Mouse (Mus musculus) neural tube, embryonic 14.5 days (tissue): ENCODE results near the gene Abr. TPM values are rescaled to one million over a fixed set of nuclear protein-coding genes. Genes with fewer than 3 reads are reported as not detected.

Experiments used
- ATAC-seq: fragments of 200-750 bp; cut with Nextera tagmentation; 2 replicates; pipeline ENCODE4 v1.8.0; 2017; ENCODE audit warnings: low read depth, mild to moderate bottlenecking, moderate TSS enrichment, moderate library complexity
- H3K27ac ChIP-seq: fragments of 300-500 bp; sonication (generic); 2 replicates; pipeline ENCODE4 v1.5.1; 2014; ENCODE audit warnings: low read depth, mild to moderate bottlenecking, control low read depth, low read length, moderate library complexity, mixed read lengths
- H3K27me3 ChIP-seq: fragments of 300-500 bp; sonication (generic); 2 replicates; pipeline ENCODE4 v1.6.1; 2014; ENCODE audit warnings: low read length; ENCODE audit not compliant: control insufficient read depth, insufficient read depth
- H3K36me3 ChIP-seq: fragments of 300-500 bp; sonication (generic); 2 replicates; pipeline ENCODE4 v1.6.1; 2014; ENCODE audit warnings: low read length, mixed read lengths; ENCODE audit not compliant: control insufficient read depth, insufficient read depth
- H3K4me1 ChIP-seq: fragments of 300-500 bp; sonication (generic); 2 replicates; pipeline ENCODE4 v1.6.1; 2014; ENCODE audit warnings: low read length; ENCODE audit not compliant: control insufficient read depth, insufficient read depth
- H3K4me2 ChIP-seq: fragments of 300-500 bp; sonication (generic); 2 replicates; pipeline ENCODE4 v1.6.1; 2014; ENCODE audit warnings: mild to moderate bottlenecking, low read depth, low read length, control low read depth
- H3K4me3 ChIP-seq: fragments of 300-500 bp; sonication (generic); 2 replicates; pipeline ENCODE4 v1.5.1; 2014; ENCODE audit warnings: low read depth, low read length, control low read depth, mixed read lengths
- H3K9ac ChIP-seq: fragments of 300-500 bp; sonication (generic); replicated peaks from 2 replicates; pipeline ENCODE4 v1.6.1; 2014; ENCODE audit warnings: low read depth, mild to moderate bottlenecking, control low read depth, low read length, mixed read lengths
- H3K9me3 ChIP-seq: fragments of 300-500 bp; sonication (generic); 2 replicates; pipeline ENCODE4 v1.6.1; 2016; ENCODE audit warnings: low read length; ENCODE audit not compliant: control insufficient read depth
- WGBS: fragments of 180-500 bp; shearing (Covaris S2); extraction: QIAGEN DNeasy Blood & Tissue Kit; methylation state at CpG from one replicate; pipeline ENCODE4 v1.1.7; 2014; 5-methylcytosine and 5-hydroxymethylcytosine counted together
- polyA plus RNA-seq: library from polyadenylated mRNA; unstranded; fragments of >200 nt; fragmentation: Nextera tagmentation; extraction: Ambion mirVana; gene quantifications from 2 replicates; pipeline ENCODE4 v1.2.1, GENCODE M21; 2014

Abr gene
- polyA plus RNA-seq, 1 experiment from 2014 or later, result 99.2 TPM

DNA sequence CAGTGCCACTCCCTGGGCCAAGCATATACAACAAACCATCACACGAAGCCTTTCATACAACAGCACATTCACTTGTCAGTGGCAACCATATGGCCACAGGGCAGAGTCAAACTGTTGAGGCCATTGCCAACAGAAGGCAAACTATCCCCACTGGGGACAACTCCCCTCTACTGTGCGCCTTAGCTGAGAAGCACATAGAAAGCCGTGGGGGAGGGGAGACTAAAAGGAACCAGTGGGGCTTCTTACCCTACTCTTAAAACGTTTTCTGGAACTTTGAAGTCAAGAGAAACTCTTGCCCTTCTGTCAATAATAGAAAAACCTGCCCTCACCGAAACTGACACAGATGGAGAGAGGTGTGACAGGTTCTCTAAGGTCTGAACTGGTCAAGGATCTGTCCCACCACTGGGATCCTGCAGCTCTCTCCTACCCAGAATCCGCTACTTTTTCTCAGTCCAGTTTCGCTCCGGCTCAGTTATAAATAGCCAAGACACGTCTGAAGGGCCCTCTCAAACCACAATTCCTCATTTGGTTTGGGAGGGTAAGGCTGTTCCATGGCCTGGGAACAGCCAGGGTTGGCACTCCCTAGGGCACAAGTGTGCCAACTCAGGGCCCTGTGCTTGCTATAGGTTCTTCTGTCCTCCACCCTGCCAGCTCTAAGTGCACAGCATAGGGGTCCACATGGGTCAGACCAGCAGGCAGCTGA, 124.9 kb downstream of the Abr start:
- Histone ChIP-seq H3K4me1 (peaks cover 28% of the 10 kb centered on the region), H3K9me3 (no peaks in the 10 kb centered on the region), H3K27ac (no peak overlapping the region), H3K4me3 (no peak overlapping the region), H3K9ac (no peak overlapping the region), H3K4me2 (no peak overlapping the region), H3K27me3 (no peaks in the 10 kb centered on the region), H3K36me3 (no peaks in the 10 kb centered on the region)
- 80% methylated on average over 9 of the region's 9 CpGs for WGBS
- ATAC-seq, result no peak

DNA sequence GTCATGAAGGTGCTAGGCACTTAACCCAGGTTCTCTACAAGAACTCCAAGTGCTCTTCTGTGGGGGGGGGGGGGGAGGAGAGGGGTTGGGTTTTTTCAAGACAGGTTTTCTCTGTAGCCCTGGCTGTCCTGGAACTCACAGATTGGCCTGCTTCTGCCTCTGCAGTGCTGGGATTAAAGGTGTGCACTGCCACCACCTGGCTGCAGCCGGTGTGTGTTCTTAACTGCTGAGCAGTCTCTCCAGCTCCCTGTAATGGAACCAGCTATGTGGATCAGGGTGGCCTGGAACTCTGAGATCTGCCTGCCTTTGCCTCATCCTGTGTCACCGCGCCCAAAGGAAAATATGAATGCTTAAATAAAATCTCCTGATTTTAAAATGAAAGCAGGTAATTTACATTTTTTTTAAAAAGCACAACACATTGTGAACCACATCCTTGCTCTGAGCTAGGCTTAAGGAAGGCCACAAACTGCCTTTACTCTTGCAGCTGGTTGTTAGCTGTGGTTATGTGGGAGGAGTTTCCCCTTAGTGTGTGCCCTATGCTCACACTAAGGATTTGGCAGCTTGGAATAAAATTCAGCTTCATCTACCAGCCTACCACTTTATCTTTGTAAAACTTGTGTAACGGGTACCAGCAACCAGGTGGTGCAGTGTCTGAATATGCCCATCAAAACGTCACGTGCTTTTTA, 125.9 kb downstream of the Abr start:
- no peak overlapping the region for H3K4me2 ChIP-seq
- no peaks in the 10 kb centered on the region for H3K27me3 ChIP-seq
- ATAC-seq, result no peak
- no peaks in the 10 kb centered on the region for H3K9me3 ChIP-seq
- H3K4me1 ChIP-seq, result peaks cover 38% of the 10 kb centered on the region
- H3K4me3 ChIP-seq, result no peak overlapping the region
- no peaks in the 10 kb centered on the region for H3K36me3 ChIP-seq
- H3K9ac ChIP-seq, result no peak overlapping the region
- WGBS, result 73% methylated on average over 6 of the region's 6 CpGs
- no peak overlapping the region for H3K27ac ChIP-seq

- no peaks in the 10 kb centered on the region for H3K9me3 ChIP-seq
- H3K36me3 ChIP-seq, result no peaks in the 10 kb centered on the region
- ATAC-seq, result peak; percentile 16; the same call in 1 of the 2 replicates
- H3K4me1 ChIP-seq, result peaks cover 46% of the 10 kb centered on the region
- peak overlapping the region; percentile 97 for H3K27ac ChIP-seq
- WGBS, result 18% methylated on average over 19 of the region's 19 CpGs
- H3K9ac ChIP-seq, result peak overlapping the region; percentile 93
- peak overlapping the region; percentile 56 for H3K4me3 ChIP-seq
- no peaks in the 10 kb centered on the region for H3K27me3 ChIP-seq
- peak overlapping the region; percentile 72 for H3K4me2 ChIP-seq
Observed at GRCm38 (mm10) chr11:76495127-76496028, 126.7 kb downstream of the Abr start.

DNA sequence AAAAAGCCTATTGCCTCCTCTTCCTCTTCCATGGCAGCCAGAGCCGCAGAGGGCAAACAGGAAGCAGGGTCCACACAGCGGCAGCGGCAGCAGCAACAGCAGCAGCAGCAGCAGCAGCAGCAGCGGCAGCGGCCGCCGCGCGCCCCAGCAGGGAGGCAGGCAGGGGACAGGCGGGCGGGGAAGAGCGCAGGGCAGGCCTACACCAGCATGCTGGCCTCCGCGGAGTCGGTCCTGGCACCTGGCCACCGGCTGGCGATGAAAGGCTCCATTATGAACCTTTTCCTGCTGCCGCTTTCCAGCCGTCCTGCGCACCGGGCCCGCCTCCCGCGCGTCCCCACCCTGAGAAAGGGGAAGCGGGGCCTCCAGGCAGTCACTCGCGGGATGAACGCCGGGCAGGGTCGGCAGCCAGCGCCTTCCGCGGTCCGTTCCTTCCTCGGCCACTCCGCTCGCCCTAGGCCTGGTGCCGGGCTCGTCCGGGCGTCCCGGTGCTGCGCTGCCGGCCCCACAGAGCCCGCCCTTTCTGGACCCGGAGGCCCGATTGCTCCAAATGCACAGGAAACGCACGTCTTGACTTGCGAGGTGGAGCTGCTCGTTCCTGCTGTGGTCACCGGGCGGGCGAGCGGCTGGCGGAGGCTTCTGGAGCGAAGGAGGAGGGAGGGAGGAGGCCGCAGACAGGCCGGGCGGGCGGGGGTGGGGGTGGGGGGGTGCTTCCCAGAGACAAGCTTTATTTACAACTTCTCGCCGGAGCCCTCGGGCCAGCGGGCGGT, 127.6 kb downstream of the Abr start:
- 0% methylated on average over 52 of the region's 67 CpGs for WGBS
- Histone ChIP-seq H3K9ac (peak overlapping the region; percentile 93), H3K4me3 (peak overlapping the region; percentile 56), H3K27me3 (no peaks in the 10 kb centered on the region), H3K4me2 (peak overlapping the region; percentile 72), H3K36me3 (no peaks in the 10 kb centered on the region), H3K9me3 (no peaks in the 10 kb centered on the region), H3K27ac (peak overlapping the region; percentile 97), H3K4me1 (peaks cover 53% of the 10 kb centered on the region)
- peak; percentile 72 for ATAC-seq

DNA sequence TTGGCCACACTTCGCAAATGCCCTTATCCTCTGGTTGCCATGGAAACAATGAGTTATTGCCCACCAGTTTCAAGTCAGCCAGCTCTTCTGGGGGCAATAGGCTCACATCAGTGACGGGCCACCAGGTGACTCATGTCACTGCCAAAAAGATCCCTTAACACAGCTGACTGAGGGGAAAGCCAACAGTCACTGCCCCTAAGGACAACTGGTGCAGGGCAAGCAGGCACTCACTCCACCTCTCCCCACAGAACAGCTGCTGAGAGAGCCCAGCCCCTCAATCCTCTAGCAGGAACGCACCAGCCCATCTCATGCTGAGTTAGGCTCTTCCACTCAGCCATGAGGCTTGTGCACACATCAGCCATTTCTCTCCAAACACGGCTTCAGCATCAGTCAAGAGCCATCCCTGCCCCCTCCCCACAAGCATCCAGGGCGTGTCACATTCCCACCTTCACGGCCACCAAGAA, 128.3 kb downstream of the Abr start:
- H3K4me1 ChIP-seq, result peaks cover 60% of the 10 kb centered on the region

GRCm38 (mm10) chr11:76493167-76493566, 128.9 kb downstream of the Abr start:
- H3K4me1 ChIP-seq, result peaks cover 61% of the 10 kb centered on the region
- H3K9ac ChIP-seq, result peak overlapping the region; percentile 93
- H3K9me3 ChIP-seq, result no peaks in the 10 kb centered on the region
- H3K27ac ChIP-seq, result peak overlapping the region; percentile 97
- no peak for ATAC-seq
- H3K27me3 ChIP-seq, result no peaks in the 10 kb centered on the region
- peak overlapping the region; percentile 72 for H3K4me2 ChIP-seq
- peak overlapping the region; percentile 56 for H3K4me3 ChIP-seq
- no peaks in the 10 kb centered on the region for H3K36me3 ChIP-seq
- WGBS, result 70% methylated on average over 4 of the region's 4 CpGs

More for the DNA sequence above, 128.3 kb downstream of the Abr start:
- Histone ChIP-seq H3K4me3 (peak overlapping the region; percentile 56), H3K9ac (peak overlapping the region; percentile 93), H3K4me2 (peak overlapping the region; percentile 72), H3K9me3 (no peaks in the 10 kb centered on the region), H3K27ac (peak overlapping the region; percentile 97), H3K36me3 (no peaks in the 10 kb centered on the region), H3K27me3 (no peaks in the 10 kb centered on the region)
- WGBS, result 2% methylated on average over 6 of the region's 6 CpGs
- peak; percentile 26; the same call in 1 of the 2 replicates for ATAC-seq

GRCm38 (mm10) chr11:76491817-76492216, 130.3 kb downstream of the Abr start:
- no peaks in the 10 kb centered on the region; the same call in 1 of the 2 replicates for H3K36me3 ChIP-seq
- H3K9me3 ChIP-seq, result no peaks in the 10 kb centered on the region
- H3K4me2 ChIP-seq, result peak overlapping the region; percentile 72
- no peak overlapping the region for H3K9ac ChIP-seq
- WGBS, result 40% methylated on average over 9 of the region's 9 CpGs
- H3K4me3 ChIP-seq, result no peak overlapping the region
- no peak for ATAC-seq
- H3K4me1 ChIP-seq, result peaks cover 61% of the 10 kb centered on the region
- no peak overlapping the region for H3K27ac ChIP-seq
- no peaks in the 10 kb centered on the region for H3K27me3 ChIP-seq

DNA sequence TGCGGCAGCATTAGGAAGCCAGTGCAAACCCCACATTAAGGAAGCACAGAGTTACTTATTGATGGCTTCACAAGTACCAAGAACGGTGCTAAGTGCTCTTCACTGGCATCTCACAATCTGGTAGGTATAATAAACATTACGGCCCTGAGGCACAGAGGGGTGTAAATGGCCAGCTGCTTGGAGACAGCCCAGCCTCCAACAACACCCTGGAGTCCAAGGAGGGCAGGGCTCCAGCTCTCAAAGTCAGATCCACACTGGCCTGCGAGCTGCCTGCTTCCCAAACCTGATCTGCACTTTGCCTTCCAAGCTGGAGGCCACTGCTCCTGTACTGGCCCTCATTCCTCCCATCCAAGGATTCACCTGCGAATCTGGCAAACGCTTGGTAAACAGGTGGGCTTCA, 132.7 kb downstream of the Abr start:
- Histone ChIP-seq H3K9ac (no peak overlapping the region), H3K9me3 (no peaks in the 10 kb centered on the region), H3K36me3 (no peaks in the 10 kb centered on the region; the same call in 1 of the 2 replicates), H3K4me3 (no peak overlapping the region), H3K4me1 (peaks cover 62% of the 10 kb centered on the region), H3K4me2 (no peak overlapping the region), H3K27ac (no peak overlapping the region), H3K27me3 (no peaks in the 10 kb centered on the region)
- ATAC-seq, result no peak
- 46% methylated on average over 6 of the region's 6 CpGs for WGBS
